21 mouse cellular contexts compared by ENCODE assay signal in genomic region chr15:88151199-88151598, GRCm38 (mm10).
DNase-seq lines count a peak whose midpoint lies in the region; ATAC-seq and TF ChIP-seq lines count a peak whose summit lies in the region.
"Had no signal": no experiment of that assay in that cellular context is flagged by ENCODE, and none has a peak within 500 bp of the region (broad histone marks: within the 10 kb centered on the region; RNA-seq: fewer than 3 reads in every experiment).

No protein-coding gene starts in this region.

- H3K27me3 ChIP-seq in hindbrain, embryonic 14.5 days (ENCODE audit: control insufficient read depth, insufficient read depth, low read length): no peaks in the 10 kb centered on the region
- no peaks in the 10 kb centered on the region for H3K27me3 ChIP-seq in hindbrain, embryonic 12.5 days
- H3K27me3 ChIP-seq in lung, postnatal 0 days (replicated peaks; ENCODE audit: insufficient read depth, low read length): no peaks in the 10 kb centered on the region
- H3K27me3 ChIP-seq: embryonic facial prominence, embryonic 13.5 days; heart, embryonic 15.5 days had no signal

- DNase-seq in hindbrain, embryonic 14.5 days (ENCODE audit: low spot score): no peak
- DNase-seq in left cerebral cortex, postnatal 25 days (ENCODE audit: low spot score in 2 of 2): peak; percentile 11 to 65
- no peak for DNase-seq in left cerebral cortex, adult 11 months (ENCODE audit: low spot score)
- peak; percentile 11 to 38 for DNase-seq in left cerebral cortex, postnatal 36 days (ENCODE audit: low spot score in 2 of 2)
- DNase-seq in right cerebral cortex, postnatal 25 days: peak; percentile 8
- no peak for DNase-seq in lung, postnatal 0 days (ENCODE audit: low spot score)
- DNase-seq in urinary bladder, adult 2 months (ENCODE audit: low spot score): no peak
- DNase-seq: adrenal gland, adult 8-10 months; adrenal gland, postnatal 36 days; cerebellum, adult 11 months; cerebellum, adult 8-10 months; cerebellum, postnatal 25 days; forebrain, postnatal 0 days; gastrocnemius, postnatal 36 days; heart, adult 2 months; heart, postnatal 14 days had no signal

- no peak overlapping the region for H3K4me3 ChIP-seq in hindbrain, embryonic 14.5 days (replicated peaks; ENCODE audit: low read length)
- no peak overlapping the region for H3K4me3 ChIP-seq in hindbrain, embryonic 12.5 days
- no peak overlapping the region for H3K4me3 ChIP-seq in lung, postnatal 0 days (ENCODE audit: low read depth, low read length)
- H3K4me3 ChIP-seq: embryonic facial prominence, embryonic 13.5 days; forebrain, embryonic 12.5 days; heart, adult 2 months; heart, embryonic 15.5 days had no signal

- TF ChIP-seq CTCF in lung, postnatal 0 days (IDR thresholded peaks at IDR 0.05): no peak

- no peak overlapping the region for H3K4me2 ChIP-seq in hindbrain, embryonic 14.5 days (replicated peaks)
- H3K4me2 ChIP-seq in hindbrain, embryonic 12.5 days (replicated peaks): no peak overlapping the region
- H3K4me2 ChIP-seq in lung, postnatal 0 days (replicated peaks; ENCODE audit: low read depth, low read length): no peak overlapping the region
- H3K4me2 ChIP-seq: embryonic facial prominence, embryonic 13.5 days; forebrain, embryonic 12.5 days; heart, embryonic 11.5 days; heart, embryonic 15.5 days had no signal

- no peak for TF ChIP-seq EP300 in lung, postnatal 0 days (IDR thresholded peaks at IDR 0.05)

- intact Hi-C loops in left cerebral cortex, postnatal 25 days (cut with DNase I): no loop called here
- intact Hi-C loops in left cerebral cortex, postnatal 36 days (cut with DNase I): no loop called here

- no peak overlapping the region for H3K9ac ChIP-seq in hindbrain, embryonic 14.5 days
- no peak overlapping the region for H3K9ac ChIP-seq in hindbrain, embryonic 12.5 days
- H3K9ac ChIP-seq in lung, postnatal 0 days (replicated peaks; ENCODE audit: low read depth): no peak overlapping the region
- H3K9ac ChIP-seq: embryonic facial prominence, embryonic 13.5 days; forebrain, embryonic 12.5 days; forebrain, postnatal 0 days; heart, embryonic 15.5 days had no signal

- no peak for ATAC-seq in hindbrain, embryonic 14.5 days (ENCODE audit: low FRiP score)
- no peak for ATAC-seq in hindbrain, embryonic 12.5 days (ENCODE audit: low FRiP score)
- no peak for ATAC-seq in lung, postnatal 0 days
- ATAC-seq: forebrain, postnatal 0 days had no signal

- WGBS in hindbrain, embryonic 14.5 days: 77% methylated on average over 6 of the region's 6 CpGs
- WGBS in hindbrain, embryonic 12.5 days: 81% methylated on average over 6 of the region's 6 CpGs
- 60% methylated on average over 6 of the region's 6 CpGs for WGBS in lung, postnatal 0 days

- no peaks in the 10 kb centered on the region for H3K36me3 ChIP-seq in hindbrain, embryonic 14.5 days (replicated peaks; ENCODE audit: control insufficient read depth, insufficient read depth)
- H3K36me3 ChIP-seq in hindbrain, embryonic 12.5 days: no peaks in the 10 kb centered on the region
- no peaks in the 10 kb centered on the region for H3K36me3 ChIP-seq in lung, postnatal 0 days (ENCODE audit: insufficient read depth, low read length)
- H3K36me3 ChIP-seq: embryonic facial prominence, embryonic 13.5 days; forebrain, embryonic 12.5 days; heart, embryonic 15.5 days had no signal

- no peaks in the 10 kb centered on the region for H3K4me1 ChIP-seq in hindbrain, embryonic 14.5 days (replicated peaks; ENCODE audit: control insufficient read depth, insufficient read depth, low read length)
- H3K4me1 ChIP-seq in hindbrain, embryonic 12.5 days: peaks cover 5% of the 10 kb centered on the region
- no peaks in the 10 kb centered on the region for H3K4me1 ChIP-seq in lung, postnatal 0 days (ENCODE audit: insufficient read depth, low read depth, low read length)
- H3K4me1 ChIP-seq: embryonic facial prominence, embryonic 13.5 days; forebrain, embryonic 12.5 days; heart, embryonic 15.5 days had no signal

- no peaks in the 10 kb centered on the region for H3K9me3 ChIP-seq in hindbrain, embryonic 14.5 days (ENCODE audit: control insufficient read depth, low read length)
- no peaks in the 10 kb centered on the region for H3K9me3 ChIP-seq in hindbrain, embryonic 12.5 days (replicated peaks)
- no peaks in the 10 kb centered on the region for H3K9me3 ChIP-seq in lung, postnatal 0 days (ENCODE audit: low read length)
- H3K9me3 ChIP-seq: embryonic facial prominence, embryonic 13.5 days; forebrain, embryonic 12.5 days; heart, embryonic 15.5 days had no signal

- peak overlapping the region; percentile 20; the same call in 1 of the 2 replicates for H3K27ac ChIP-seq in hindbrain, embryonic 14.5 days
- H3K27ac ChIP-seq in hindbrain, embryonic 12.5 days: no peak overlapping the region
- no peak overlapping the region for H3K27ac ChIP-seq in lung, postnatal 0 days (ENCODE audit: low read length)
- H3K27ac ChIP-seq: embryonic facial prominence, embryonic 13.5 days; forebrain, embryonic 12.5 days; heart, adult 2 months; heart, embryonic 15.5 days had no signal

Comparison
In these comparisons a context has a peak if more than half of its experiments do, and no peak if none do; other contexts are left out.
1. DNase-seq: peak in left cerebral cortex, postnatal 25 days (2 of 2), left cerebral cortex, postnatal 36 days (2 of 2) and right cerebral cortex, postnatal 25 days (single experiment); none in hindbrain, embryonic 14.5 days (single experiment), left cerebral cortex, adult 11 months (single experiment), lung, postnatal 0 days (single experiment) and urinary bladder, adult 2 months (single experiment).